Mouse (Mus musculus) kidney, embryonic 16.5 days (tissue): Measurements from ENCODE around the gene Il13ra1. TPM values are rescaled to one million over a fixed set of nuclear protein-coding genes. Genes with fewer than 3 reads are reported as not detected.

ENCODE experiments used
- ATAC-seq: fragments of 200-750 bp; cut with Nextera tagmentation; 2 replicates; pipeline ENCODE4 v1.8.0; 2017; ENCODE audit warnings: moderate TSS enrichment; ENCODE audit not compliant: low FRiP score, low TSS enrichment
- H3K27ac ChIP-seq: fragments of 300-500 bp; sonication (generic); 2 replicates; pipeline ENCODE4 v1.5.1; 2014; ENCODE audit warnings: low read length
- H3K27me3 ChIP-seq: fragments of 300-500 bp; sonication (generic); 2 replicates; pipeline ENCODE4 v1.6.1; 2014; ENCODE audit warnings: low read length, control low read depth, mixed read lengths; ENCODE audit not compliant: insufficient read depth
- H3K36me3 ChIP-seq: fragments of 300-500 bp; sonication (generic); 2 replicates; pipeline ENCODE4 v1.6.1; 2014; ENCODE audit warnings: low read length, control low read depth, mixed read lengths; ENCODE audit not compliant: insufficient read depth
- H3K4me1 ChIP-seq: fragments of 300-500 bp; sonication (generic); 2 replicates; pipeline ENCODE4 v1.6.1; 2014; ENCODE audit warnings: low read length, control low read depth, mixed read lengths; ENCODE audit not compliant: insufficient read depth
- H3K4me2 ChIP-seq: fragments of 300-500 bp; sonication (generic); replicated peaks from 2 replicates; pipeline ENCODE4 v1.6.1; 2014; ENCODE audit warnings: low read depth, low read length
- H3K4me3 ChIP-seq: fragments of 300-500 bp; sonication (generic); 2 replicates; pipeline ENCODE4 v1.5.1; 2014; ENCODE audit warnings: mild to moderate bottlenecking, low read length
- H3K9ac ChIP-seq: fragments of 300-500 bp; sonication (generic); replicated peaks from 2 replicates; pipeline ENCODE4 v1.6.1; 2014; ENCODE audit warnings: low read length
- H3K9me3 ChIP-seq: fragments of 300-500 bp; sonication (generic); 2 replicates; pipeline ENCODE4 v1.6.1; 2016; ENCODE audit warnings: low read length, control low read depth
- WGBS: fragments of 180-500 bp; shearing (Covaris S2); extraction: QIAGEN DNeasy Blood & Tissue Kit; methylation state at CpG from one replicate; pipeline ENCODE4 v1.1.7; 2014; 5-methylcytosine and 5-hydroxymethylcytosine counted together
- polyA plus RNA-seq: library from polyadenylated mRNA; unstranded; fragments of >200 nt; fragmentation: Nextera tagmentation; extraction: Ambion mirVana; gene quantifications from 2 replicates; pipeline ENCODE4 v1.2.1, GENCODE M21; 2015

Gene Il13ra1
- polyA plus RNA-seq, 1 experiment from 2014 or later: 34.7 TPM

DNA sequence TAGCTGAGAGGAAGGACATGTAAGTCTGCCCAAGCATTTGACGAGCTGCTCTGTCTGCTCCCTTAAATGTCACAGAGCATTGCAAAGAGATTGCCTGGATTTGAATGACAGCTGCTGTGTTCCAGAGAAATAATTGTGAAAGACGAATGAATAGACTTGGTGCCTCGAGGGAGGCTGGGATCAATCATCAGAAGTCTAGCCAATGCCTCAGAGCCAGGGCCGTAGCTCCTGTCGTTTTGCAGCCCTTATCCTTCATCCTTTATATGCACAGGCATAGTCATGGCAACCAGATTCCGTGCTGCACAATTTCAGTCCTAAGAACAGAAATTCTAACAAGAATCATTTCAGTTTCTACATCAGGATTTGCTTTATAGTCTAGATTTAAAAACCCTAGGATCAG, 74.5 kb downstream of the Il13ra1 start:
- Histone ChIP-seq H3K27ac (no peak overlapping the region), H3K4me2 (no peak overlapping the region)
- 49% methylated on average over 6 of the region's 6 CpGs for WGBS

DNA sequence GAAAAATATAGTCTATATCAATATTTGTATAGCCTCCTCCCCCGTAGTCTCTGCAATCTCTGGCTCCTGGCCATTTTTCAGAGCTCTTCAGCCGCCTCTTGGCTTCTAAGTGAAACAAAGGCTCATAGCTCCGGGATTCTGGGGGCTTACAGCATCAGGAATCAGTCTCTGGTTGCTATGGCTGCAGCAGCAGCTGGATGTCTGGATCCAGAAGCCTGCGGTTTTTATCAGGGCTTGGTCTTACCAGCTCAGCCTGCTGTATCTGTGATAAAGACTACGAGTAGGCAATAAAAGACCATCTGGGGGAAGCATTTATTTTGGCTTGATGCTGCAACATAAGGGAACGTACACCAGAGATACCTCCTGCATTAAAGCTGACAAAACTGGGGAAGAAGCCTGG, 82.0 kb downstream of the Il13ra1 start:
- WGBS: 38% methylated on average over 6 of the region's 6 CpGs
- Histone ChIP-seq H3K27ac (no peak overlapping the region), H3K4me2 (no peak overlapping the region), H3K4me3 (no peak overlapping the region), H3K36me3 (no peaks in the 10 kb centered on the region), H3K27me3 (no peaks in the 10 kb centered on the region; the same call in 1 of the 2 replicates), H3K4me1 (no peaks in the 10 kb centered on the region), H3K9ac (no peak overlapping the region), H3K9me3 (no peaks in the 10 kb centered on the region)
- ATAC-seq: no peak

More for the DNA sequence above, 74.5 kb downstream of the Il13ra1 start:
- ATAC-seq: no peak
- H3K4me1 ChIP-seq: no peaks in the 10 kb centered on the region
- no peaks in the 10 kb centered on the region for H3K9me3 ChIP-seq
- no peaks in the 10 kb centered on the region for H3K27me3 ChIP-seq
- H3K4me3 ChIP-seq: no peak overlapping the region
- no peak overlapping the region for H3K9ac ChIP-seq
- no peaks in the 10 kb centered on the region for H3K36me3 ChIP-seq

DNA sequence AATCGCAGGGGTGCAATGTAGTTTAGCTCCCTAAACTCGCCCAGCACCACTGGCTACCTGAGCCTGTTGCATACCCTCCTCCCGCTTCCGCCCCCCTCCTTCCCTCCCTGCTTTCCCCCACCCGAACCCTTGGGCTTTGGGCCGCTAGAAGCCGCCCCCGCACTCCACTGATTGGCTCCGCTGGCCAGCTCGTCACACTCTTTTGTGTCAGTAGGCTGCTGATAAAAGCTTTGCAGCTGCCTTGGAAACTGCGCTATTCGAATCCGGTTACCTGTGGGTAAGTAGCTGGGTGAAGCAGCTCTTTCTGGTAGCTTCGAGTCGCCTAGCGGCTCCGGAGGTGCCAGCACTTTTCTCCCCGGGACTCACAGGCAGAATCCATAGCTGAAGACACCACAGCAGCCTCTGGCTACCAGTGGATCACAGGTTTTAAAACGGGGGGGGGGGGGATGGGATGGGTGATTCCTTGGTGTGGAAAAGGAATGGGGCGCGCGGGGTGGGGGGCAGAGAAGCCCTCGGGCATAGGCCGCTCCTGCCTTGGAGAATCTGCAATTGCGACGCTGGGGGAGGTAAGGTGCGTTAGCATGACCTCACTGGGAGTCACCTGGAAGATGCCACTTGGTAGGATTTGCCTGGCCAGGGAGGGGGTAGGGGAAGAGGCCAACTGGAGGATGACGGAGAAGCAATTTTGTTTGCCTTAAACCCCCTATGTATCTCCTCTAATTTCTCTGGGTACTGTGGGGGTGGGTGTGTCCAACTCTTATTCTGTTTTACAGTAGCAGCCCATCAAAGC, 84.0 kb downstream of the Il13ra1 start, which contains the start of gene Zcchc12:
Gene Zcchc12, plus strand, starts transcription at position 169 of the 790 bp plus-strand sequence.
- ATAC-seq: peak; percentile 74; the same call in 1 of the 2 replicates
- Histone ChIP-seq H3K27me3 (no peaks in the 10 kb centered on the region; the same call in 1 of the 2 replicates), H3K36me3 (no peaks in the 10 kb centered on the region), H3K4me3 (peak within 1 kb of the TSS; percentile 27), H3K9me3 (no peaks in the 10 kb centered on the region), H3K9ac (no peak within 1 kb of the TSS), H3K27ac (no peak within 1 kb of the TSS), H3K4me1 (no peaks in the 10 kb centered on the region), H3K4me2 (peak within 1 kb of the TSS; percentile 52)
- 26% methylated on average over 28 of the region's 28 CpGs for WGBS

DNA sequence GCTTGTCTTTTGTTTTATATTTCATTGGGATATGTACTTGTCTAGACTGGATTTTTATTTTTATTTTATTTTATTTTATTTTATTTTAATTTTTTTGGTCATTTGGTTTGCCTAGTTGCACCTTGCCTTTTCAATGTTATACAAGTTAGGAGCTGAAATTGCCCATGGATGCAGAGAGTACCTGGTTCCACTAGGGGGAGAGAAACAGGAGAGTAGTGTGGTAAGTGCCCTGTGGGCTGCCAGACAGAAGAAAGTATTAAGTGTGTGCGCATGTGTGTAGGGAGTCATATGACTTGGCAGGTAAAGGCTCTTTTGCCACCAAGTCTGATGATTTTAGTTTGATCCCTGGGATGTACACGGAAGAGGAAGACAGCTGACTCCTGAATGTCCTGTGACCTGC, 97.6 kb downstream of the Il13ra1 start:
- WGBS: 83% methylated on average over 2 of the region's 2 CpGs
- Histone ChIP-seq H3K4me1 (no peaks in the 10 kb centered on the region), H3K9me3 (no peaks in the 10 kb centered on the region), H3K36me3 (no peaks in the 10 kb centered on the region), H3K27ac (no peak overlapping the region), H3K4me2 (no peak overlapping the region), H3K27me3 (no peaks in the 10 kb centered on the region), H3K4me3 (no peak overlapping the region), H3K9ac (no peak overlapping the region)
- ATAC-seq: no peak

DNA sequence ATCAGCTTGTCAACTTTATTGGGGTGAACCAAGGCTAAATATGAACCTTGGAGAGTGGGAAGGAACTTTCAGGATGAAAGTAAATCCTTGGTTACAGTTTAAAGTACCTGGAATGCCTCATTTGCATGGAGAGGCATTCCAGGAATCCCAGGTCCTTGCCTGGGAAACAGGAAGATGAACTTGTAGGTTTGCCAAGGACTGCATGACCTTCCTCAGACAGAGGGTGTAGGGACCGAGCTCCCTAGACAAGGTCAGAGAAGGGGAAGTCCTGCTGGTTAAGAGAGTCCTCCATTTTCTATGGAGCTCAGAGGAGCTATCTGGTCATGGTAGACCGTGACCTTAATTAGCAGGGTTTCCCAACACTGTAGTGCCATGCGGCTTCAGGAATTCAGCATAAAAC, 99.3 kb downstream of the Il13ra1 start:
- no peaks in the 10 kb centered on the region for H3K36me3 ChIP-seq
- no peaks in the 10 kb centered on the region for H3K9me3 ChIP-seq
- H3K9ac ChIP-seq: no peak overlapping the region
- no peak overlapping the region for H3K4me3 ChIP-seq
- no peak overlapping the region for H3K4me2 ChIP-seq
- no peak overlapping the region for H3K27ac ChIP-seq
- no peak for ATAC-seq
- H3K4me1 ChIP-seq: no peaks in the 10 kb centered on the region
- WGBS: 63% methylated on average over 3 of the region's 3 CpGs
- H3K27me3 ChIP-seq: no peaks in the 10 kb centered on the region

Other genes starting within 250 kb of the Il13ra1 start
- gene Dock11, start 223.3 kb upstream of the Il13ra1 start, polyA plus RNA-seq: 10.9 and 12.0 TPM in 2 replicates
- gene Zcchc12, start 83.8 kb downstream of the Il13ra1 start, polyA plus RNA-seq: 5.1 and 6.1 TPM in 2 replicates
- 0.17 and 0.24 TPM in 2 replicates for gene Lonrf3, start 216.2 kb downstream of the Il13ra1 start, polyA plus RNA-seq